Mouse (Mus musculus) heart, adult 2 months (tissue): ENCODE measurements around the gene Fkbp10.

ENCODE experiments used
- CTCF ChIP-seq: fragments of 200-600 bp; IDR thresholded peaks from 2 replicates; pipeline ENCODE4 v1.8.1; 2022; ENCODE audit warnings: antibody characterized with exemption, mild to moderate bottlenecking, moderate library complexity
- EP300 ChIP-seq: fragments of 200-500 bp; IDR thresholded peaks from 2 replicates; pipeline ENCODE4 v1.6.1; 2011; ENCODE audit warnings: low read depth, low read length, control low read depth; ENCODE audit not compliant: insufficient read depth
- POLR2A ChIP-seq: fragments of 200-500 bp; IDR thresholded peaks from 2 replicates; pipeline ENCODE4 v1.6.1; 2011; ENCODE audit warnings: mild to moderate bottlenecking, low read depth, low read length, control low read depth; ENCODE audit not compliant: insufficient read depth

DNA sequence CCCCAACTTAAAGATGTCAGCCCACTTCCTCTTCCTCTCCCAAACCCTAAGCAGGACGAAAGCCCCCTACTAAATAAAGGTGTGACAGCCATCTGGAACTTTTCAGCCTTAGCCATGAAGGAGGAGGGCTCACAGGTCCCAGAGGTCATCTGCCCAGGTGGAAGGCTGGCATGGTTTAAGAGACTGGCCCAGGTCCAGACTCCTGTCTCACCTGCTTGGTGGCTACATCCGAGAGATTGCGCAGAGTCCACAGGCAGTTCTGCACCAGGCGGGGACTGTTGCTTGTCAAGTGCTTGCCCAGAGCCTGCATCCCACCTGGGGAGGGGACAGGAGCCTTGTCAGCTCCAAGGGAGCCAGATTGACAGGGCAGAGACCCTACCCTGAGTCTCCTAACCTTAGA, 36.2 kb upstream of the Fkbp10 start:
- TF ChIP-seq CTCF = no peak
- no peak for TF ChIP-seq POLR2A
- no peak for TF ChIP-seq EP300
